Mouse (Mus musculus) liver, embryonic 14.5 days (tissue): ENCODE measurements around the gene Hoxa13.

Experiments
- CTCF ChIP-seq: IDR thresholded peaks from 2 replicates; pipeline ENCODE4 v1.5.1; 2016; ENCODE audit warnings: antibody characterized with exemption, low read depth, control low read depth
- EP300 ChIP-seq: IDR thresholded peaks from 2 replicates; pipeline ENCODE4 v1.6.1; 2016; ENCODE audit warnings: antibody characterized with exemption, low read depth

- TF ChIP-seq CTCF (no peak), EP300 (no peak)
Measured at GRCm38 (mm10) chr6:52276920-52277319, 16.2 kb upstream of the Hoxa13 start.
